Mouse (Mus musculus): ENCODE measurements around the gene Scap.

GRCm38 (mm10) chr9:110342008-110342407 is 8.9 kb downstream of the Scap start:
- TF ChIP-seq CTCF (IDR thresholded peaks at IDR 0.05; ENCODE audit: low read depth, low read length) = no peak
- TF ChIP-seq POLR2A (IDR thresholded peaks at IDR 0.05; ENCODE audit: borderline replicate concordance, low read depth, low read length) = no peak

All from bone marrow macrophage, adult 2 months (primary cell).